Mouse (Mus musculus) forebrain, embryonic 10.5 days (tissue): Measurements from ENCODE around the gene Hpn. TPM values are rescaled to one million over a fixed set of nuclear protein-coding genes. Genes with fewer than 3 reads are reported as not detected.
A peak's percentile ranks its signal among the peaks of the same experiment; 100 is the strongest.

Experiments
- DNase-seq: peaks from one replicate; pipeline ENCODE4 v3.0.0-alpha.2; 2017; ENCODE audit warnings: low spot score; ENCODE audit errors: extremely low spot score
- H3K27ac ChIP-seq: fragments of 300-500 bp; sonication (generic); 2 replicates; pipeline ENCODE4 v1.5.1; 2016; ENCODE audit warnings: mild to moderate bottlenecking
- H3K27me3 ChIP-seq: fragments of 300-500 bp; sonication (generic); 2 replicates; pipeline ENCODE4 v1.6.1; 2016; ENCODE audit warnings: mild to moderate bottlenecking; ENCODE audit not compliant: poor library complexity, severe bottlenecking
- H3K36me3 ChIP-seq: fragments of 300-500 bp; sonication (generic); replicated peaks from 2 replicates; pipeline ENCODE4 v1.6.1; 2016; ENCODE audit warnings: mild to moderate bottlenecking, moderate library complexity
- H3K4me1 ChIP-seq: fragments of 300-500 bp; sonication (generic); 2 replicates; pipeline ENCODE4 v1.6.1; 2016
- H3K4me3 ChIP-seq: fragments of 300-500 bp; sonication (generic); 2 replicates; pipeline ENCODE4 v1.5.1; 2016; ENCODE audit warnings: mild to moderate bottlenecking, moderate library complexity
- H3K9me3 ChIP-seq: fragments of 300-500 bp; sonication (generic); 2 replicates; pipeline ENCODE4 v1.6.1; 2016; ENCODE audit warnings: mild to moderate bottlenecking, moderate library complexity
- WGBS: fragments of 180-500 bp; shearing (Covaris S2); methylation state at CpG from one replicate; pipeline ENCODE4 v1.1.7; 2016; 5-methylcytosine and 5-hydroxymethylcytosine counted together
- polyA plus RNA-seq: library from polyadenylated mRNA; unstranded; fragments of >200 nt; fragmentation: Nextera tagmentation; extraction: Ambion mirVana; gene quantifications from 2 replicates; pipeline ENCODE4 v1.2.1, GENCODE M21; 2016

The Hpn gene
- polyA plus RNA-seq, 1 experiment from 2014 or later, result 1.9 TPM

DNA sequence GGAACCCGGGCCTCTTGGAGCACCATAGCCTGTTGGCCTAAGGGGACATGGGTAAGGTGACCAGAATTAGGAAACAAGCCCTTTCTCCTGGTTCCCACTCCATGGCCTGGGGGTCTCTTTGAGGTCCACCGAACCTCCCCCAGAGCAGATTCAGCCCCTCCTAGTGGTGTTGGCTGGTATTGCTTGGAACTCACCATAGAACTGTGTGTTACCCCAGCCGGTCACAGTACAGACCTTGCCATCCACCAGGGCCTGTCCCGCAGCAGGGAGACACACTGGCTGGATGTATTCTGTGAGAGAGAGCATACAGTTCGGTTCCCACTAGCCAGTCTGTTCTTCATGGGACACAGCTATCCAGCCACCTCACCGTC, 15.5 kb downstream of the Hpn start:
- Histone ChIP-seq H3K27ac (no peak overlapping the region), H3K27me3 (no peaks in the 10 kb centered on the region), H3K4me1 (peaks cover 11% of the 10 kb centered on the region), H3K9me3 (no peaks in the 10 kb centered on the region), H3K4me3 (no peak overlapping the region), H3K36me3 (no peaks in the 10 kb centered on the region)
- 90% methylated on average over 6 of the region's 6 CpGs for WGBS
- DNase-seq, result no peak

DNA sequence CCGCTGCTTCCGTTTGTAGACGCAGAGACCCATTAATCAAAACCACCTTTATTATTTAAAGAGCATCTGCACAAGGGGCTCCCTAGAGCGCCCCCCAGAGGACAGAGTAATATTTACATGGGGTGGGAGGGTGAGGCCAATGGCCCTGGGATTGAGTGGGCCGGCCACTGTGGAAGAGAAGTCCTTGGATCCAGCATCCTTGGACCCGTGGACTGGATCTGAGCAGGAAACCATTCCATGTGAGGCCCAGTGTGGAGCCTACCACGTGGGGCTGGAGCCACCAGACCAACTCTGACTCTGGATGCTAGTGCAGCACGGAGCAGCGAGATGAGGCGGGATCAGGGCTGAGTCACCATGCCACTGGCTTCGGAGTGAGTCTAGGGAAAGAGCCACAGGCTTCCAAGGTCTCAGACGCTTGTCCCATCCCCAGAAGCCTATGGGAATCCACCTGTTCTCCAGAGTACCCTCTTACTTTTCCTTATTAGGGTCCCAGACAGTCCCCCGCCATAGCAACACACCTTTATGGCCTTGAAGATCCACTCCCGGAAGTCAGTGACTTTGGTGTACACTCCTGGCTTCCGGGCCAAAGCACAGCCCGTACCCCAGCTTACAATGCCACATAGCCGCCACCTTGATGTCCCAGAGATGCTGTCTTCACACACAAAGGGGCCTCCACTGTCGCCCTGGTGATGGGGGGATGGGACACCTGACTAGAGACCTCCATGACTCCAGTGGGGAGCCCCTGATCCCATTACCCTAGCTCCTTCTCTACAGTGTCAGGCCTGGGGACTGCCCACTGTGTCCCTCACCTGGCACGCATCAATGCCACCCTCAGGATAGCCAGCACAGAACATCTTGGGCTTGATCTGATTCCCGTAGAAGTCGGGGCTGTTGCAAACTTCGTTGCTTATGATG, 16.1 kb downstream of the Hpn start:
- no peaks in the 10 kb centered on the region for H3K27me3 ChIP-seq
- no peak overlapping the region for H3K4me3 ChIP-seq
- no peaks in the 10 kb centered on the region for H3K36me3 ChIP-seq
- WGBS, result 79% methylated on average over 22 of the region's 22 CpGs
- no peak for DNase-seq
- no peak overlapping the region for H3K27ac ChIP-seq
- no peaks in the 10 kb centered on the region for H3K9me3 ChIP-seq
- peaks cover 11% of the 10 kb centered on the region for H3K4me1 ChIP-seq

DNA sequence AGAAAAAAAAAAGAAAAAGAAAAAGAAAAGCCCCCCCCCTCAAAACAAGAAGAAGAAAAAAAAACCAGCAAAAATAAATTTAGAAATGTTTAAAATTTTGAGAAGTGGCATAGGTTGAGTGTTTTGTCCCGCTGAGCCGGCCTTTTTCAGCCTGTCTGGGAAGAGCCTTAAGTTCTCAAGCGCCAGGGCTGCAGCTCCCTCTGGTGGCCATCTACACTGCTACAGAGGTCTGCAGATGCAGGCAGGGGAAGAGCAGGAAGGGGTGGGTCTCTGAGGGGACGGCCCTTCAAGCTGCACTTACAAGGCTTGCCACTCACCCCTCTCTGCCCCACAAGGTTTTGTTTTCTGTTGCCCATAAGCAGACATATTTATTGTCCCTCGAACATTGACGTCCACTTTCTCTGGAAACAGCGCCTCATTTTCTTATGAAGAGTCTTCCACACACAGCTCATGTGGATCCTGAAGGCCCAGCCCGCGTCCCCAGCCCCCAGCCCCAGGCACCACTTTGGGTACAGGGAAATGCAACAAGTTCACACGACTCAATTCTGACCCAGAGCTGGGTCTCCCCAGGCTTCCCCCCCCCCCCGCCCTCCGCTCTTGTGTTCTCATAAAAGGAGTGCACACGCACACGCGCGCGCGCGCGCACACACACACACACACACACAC, 17.4 kb downstream of the Hpn start:
- H3K27me3 ChIP-seq, result no peaks in the 10 kb centered on the region
- 40% methylated on average over 20 of the region's 20 CpGs for WGBS
- DNase-seq, result peak; percentile 85
- H3K27ac ChIP-seq, result peak overlapping the region; percentile 66; the same call in 1 of the 2 replicates
- H3K36me3 ChIP-seq, result no peaks in the 10 kb centered on the region
- H3K4me3 ChIP-seq, result peak overlapping the region; percentile 40
- peaks cover 11% of the 10 kb centered on the region for H3K4me1 ChIP-seq
- no peaks in the 10 kb centered on the region for H3K9me3 ChIP-seq

DNA sequence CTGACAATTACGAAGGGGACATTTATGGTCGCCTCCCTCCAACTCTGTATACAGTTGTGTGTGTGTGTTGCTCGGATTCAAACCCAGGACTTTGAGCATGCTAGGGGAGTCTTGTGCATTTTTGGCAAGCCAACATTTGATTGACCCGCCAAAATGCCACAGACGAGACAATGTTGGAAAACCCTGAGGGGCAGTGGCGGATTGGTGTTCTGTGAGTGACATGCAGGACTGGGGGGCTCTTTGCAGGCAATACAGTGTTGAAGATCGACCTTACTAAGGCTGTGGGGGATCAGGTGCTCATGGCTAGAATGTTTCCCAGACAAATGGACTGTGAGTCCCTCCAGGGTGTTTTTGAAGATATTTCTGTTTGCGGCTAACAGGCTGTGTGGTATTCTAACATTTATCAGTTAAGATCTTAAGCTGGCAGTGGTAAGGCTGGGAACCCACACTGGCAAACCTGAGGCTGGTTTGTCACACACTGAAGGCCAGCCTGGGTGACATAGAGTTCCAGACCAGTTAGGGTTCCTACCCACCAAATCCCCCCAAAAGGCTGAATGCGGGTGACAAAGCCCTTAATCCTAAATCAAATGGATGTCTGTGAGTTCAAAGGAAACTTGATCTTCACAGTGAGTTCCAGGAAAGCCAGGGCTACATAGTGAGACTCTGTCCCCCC, 18.1 kb downstream of the Hpn start:
- Histone ChIP-seq H3K9me3 (no peaks in the 10 kb centered on the region), H3K27ac (no peak overlapping the region), H3K36me3 (no peaks in the 10 kb centered on the region), H3K4me3 (no peak overlapping the region), H3K4me1 (peaks cover 11% of the 10 kb centered on the region), H3K27me3 (no peaks in the 10 kb centered on the region)
- DNase-seq, result no peak
- 74% methylated on average over 9 of the region's 9 CpGs for WGBS

DNA sequence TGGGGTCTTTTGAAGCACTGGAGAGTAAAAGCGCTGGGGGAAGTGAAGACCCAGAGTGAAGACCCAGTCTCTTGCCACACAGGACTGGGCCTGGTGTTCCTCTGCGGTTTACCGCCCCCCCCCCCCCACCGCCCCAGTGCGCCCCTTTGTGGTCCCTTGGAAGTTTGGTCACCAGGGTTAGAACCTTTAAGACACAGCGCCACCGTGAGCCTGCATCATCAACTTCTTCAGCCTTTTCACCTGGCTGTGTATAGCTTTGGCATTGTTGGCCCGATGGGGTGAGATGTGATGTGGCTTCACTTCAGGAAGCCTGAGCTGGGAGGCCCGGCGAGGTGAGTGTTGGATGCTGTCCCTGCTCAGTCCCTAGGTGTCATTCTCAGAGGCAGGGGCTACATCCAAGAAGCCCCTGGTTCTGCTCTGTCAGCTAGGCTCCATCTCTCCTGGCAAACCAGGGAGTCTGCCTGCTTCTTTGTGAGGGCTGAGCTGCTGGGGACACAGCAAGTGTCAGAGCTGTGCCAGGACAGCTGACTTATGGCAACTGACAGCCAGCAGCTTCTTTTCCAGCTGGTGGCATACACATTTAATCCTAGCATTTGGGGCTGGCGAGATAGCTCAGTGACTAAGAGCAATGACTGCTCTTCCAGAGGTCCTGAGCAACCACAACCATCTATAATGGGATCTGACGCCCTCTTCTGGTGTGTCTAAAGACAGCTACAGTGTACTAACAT, 20.2 kb downstream of the Hpn start:
- Histone ChIP-seq H3K36me3 (no peaks in the 10 kb centered on the region), H3K4me1 (peaks cover 11% of the 10 kb centered on the region)
- 29% methylated on average over 12 of the region's 12 CpGs for WGBS

DNA sequence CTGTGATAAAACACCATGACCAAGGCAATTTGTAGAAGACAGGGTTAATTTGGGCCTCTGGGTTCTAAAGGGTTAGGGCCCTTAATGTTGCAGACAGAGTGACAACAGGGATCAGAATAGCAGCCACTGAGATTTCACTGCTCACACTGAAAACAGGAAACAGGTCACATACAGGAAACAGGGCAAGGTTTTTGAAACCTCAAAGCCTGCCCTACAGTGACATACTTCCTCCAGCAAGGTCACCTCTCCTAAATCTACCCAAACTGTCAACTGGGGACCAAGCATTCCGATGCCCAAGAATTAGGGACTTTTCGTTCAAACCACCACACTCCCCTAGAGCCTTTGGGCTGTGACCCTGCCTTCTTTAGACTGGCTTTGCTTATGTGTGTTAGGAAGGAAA, 25.4 kb downstream of the Hpn start:
- Histone ChIP-seq H3K27me3 (no peaks in the 10 kb centered on the region), H3K27ac (no peak overlapping the region), H3K4me3 (no peak overlapping the region), H3K36me3 (no peaks in the 10 kb centered on the region), H3K4me1 (peaks cover 12% of the 10 kb centered on the region), H3K9me3 (no peaks in the 10 kb centered on the region; the same call in 1 of the 2 replicates)
- 90% methylated on average over 2 of the region's 2 CpGs for WGBS
- DNase-seq, result no peak

More for the DNA sequence above, 20.2 kb downstream of the Hpn start:
- H3K27me3 ChIP-seq, result no peaks in the 10 kb centered on the region
- H3K4me3 ChIP-seq, result no peak overlapping the region
- no peak for DNase-seq
- H3K27ac ChIP-seq, result no peak overlapping the region
- H3K9me3 ChIP-seq, result no peaks in the 10 kb centered on the region; the same call in 1 of the 2 replicates

DNA sequence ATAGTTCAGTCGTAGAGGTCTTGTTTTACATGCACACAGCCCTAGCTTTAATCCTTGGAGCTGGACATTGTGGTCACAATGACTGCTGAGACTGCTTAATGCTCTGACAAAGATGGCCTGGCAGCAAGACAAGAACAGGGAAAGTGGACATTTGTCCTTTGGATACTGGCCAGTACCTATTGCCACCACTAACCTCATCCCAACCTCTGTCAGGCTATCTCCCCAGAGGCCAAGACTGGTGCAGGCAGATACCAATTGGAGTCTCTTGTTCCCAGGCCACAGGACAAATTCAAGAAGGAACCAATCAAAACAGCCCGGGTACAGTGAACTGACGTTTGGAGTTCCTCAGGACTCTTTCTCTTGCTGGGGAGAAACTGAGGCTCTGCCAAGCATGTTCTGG, 26.9 kb downstream of the Hpn start:
- H3K4me3 ChIP-seq, result no peak overlapping the region
- no peak for DNase-seq
- no peaks in the 10 kb centered on the region; the same call in 1 of the 2 replicates for H3K9me3 ChIP-seq
- peaks cover 27% of the 10 kb centered on the region for H3K4me1 ChIP-seq
- no peaks in the 10 kb centered on the region for H3K36me3 ChIP-seq
- no peaks in the 10 kb centered on the region for H3K27me3 ChIP-seq
- 69% methylated on average over 3 of the region's 3 CpGs for WGBS
- H3K27ac ChIP-seq, result no peak overlapping the region

DNA sequence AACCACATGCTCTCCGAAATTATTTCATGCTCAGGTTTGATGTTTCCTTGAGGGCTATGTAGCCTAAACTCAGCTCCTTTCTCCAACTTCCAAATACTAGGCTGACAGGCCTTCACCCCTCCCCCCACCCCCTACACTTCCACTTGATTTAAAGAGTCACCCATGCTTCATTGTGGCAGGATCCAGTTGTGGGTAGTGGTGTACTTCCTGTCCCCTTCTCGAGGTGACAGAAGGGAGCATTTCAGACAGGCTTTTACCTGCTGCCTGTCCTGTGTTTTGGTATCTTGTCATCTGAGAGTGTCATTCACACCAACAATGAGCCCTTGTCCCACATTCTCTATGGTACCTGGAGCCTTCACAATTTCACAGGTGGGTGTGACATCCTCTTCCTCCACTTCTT, 27.8 kb downstream of the Hpn start:
- Histone ChIP-seq H3K27me3 (no peaks in the 10 kb centered on the region), H3K9me3 (no peaks in the 10 kb centered on the region; the same call in 1 of the 2 replicates), H3K27ac (peak overlapping the region; percentile 40; the same call in 1 of the 2 replicates), H3K36me3 (no peaks in the 10 kb centered on the region), H3K4me1 (peaks cover 34% of the 10 kb centered on the region), H3K4me3 (no peak overlapping the region)
- 85% methylated on average over 2 of the region's 2 CpGs for WGBS
- no peak for DNase-seq

DNA sequence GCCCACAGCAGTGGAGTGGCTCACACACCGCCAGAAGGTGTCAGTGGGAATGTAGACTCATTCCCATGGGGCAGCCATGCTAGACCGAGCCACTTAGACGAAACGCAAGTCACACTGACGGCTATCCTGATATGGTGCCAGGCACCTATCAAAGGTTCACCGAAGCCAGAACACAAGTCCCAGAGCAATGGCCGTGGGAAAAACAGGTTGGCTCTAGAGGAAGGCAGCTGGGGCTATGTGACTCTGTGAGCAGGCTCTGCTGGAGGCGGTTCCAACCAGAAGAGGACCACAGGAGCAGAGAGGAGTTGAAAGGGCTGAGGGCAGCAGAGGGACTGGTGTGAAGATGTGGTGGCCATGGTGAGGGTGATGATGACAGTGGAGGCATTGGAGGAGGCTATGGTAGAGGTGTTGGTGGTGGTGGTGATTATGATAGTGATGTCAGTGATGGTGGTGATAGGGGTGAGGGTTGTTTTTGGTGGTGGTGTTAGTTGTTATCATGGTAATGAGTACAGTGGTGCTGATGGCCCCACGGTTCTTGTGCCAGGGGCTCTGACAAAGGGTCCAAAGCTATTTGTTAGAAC, 28.8 kb downstream of the Hpn start:
- H3K27ac ChIP-seq, result peak overlapping the region; percentile 60
- no peaks in the 10 kb centered on the region for H3K36me3 ChIP-seq
- no peaks in the 10 kb centered on the region; the same call in 1 of the 2 replicates for H3K9me3 ChIP-seq
- peaks cover 34% of the 10 kb centered on the region for H3K4me1 ChIP-seq
- H3K27me3 ChIP-seq, result no peaks in the 10 kb centered on the region
- no peak for DNase-seq
- WGBS, result 90% methylated on average over 9 of the region's 9 CpGs
- no peak overlapping the region for H3K4me3 ChIP-seq

DNA sequence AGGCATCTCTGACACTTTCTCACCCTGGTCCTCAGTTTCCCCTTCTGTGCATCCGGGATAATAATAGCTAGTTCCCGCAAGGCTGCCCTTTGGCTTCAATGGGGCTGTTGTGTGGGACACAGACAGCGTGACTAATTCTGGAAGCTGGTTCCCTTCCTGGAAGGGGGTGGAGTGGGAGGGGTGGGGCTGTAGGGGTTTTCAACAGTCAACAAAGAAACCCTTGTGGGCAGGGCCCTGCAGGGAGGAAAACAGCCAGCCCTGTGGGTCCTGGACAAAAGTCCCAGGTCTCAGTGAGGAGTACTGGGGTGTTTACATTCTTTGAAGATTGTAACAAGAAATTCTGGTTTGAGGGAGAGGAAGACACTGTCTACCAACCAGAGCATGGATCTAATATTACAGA, 29.9 kb downstream of the Hpn start:
- Histone ChIP-seq H3K4me3 (no peak overlapping the region), H3K36me3 (no peaks in the 10 kb centered on the region), H3K4me1 (peaks cover 34% of the 10 kb centered on the region), H3K9me3 (no peaks in the 10 kb centered on the region; the same call in 1 of the 2 replicates), H3K27ac (peak overlapping the region; percentile 60), H3K27me3 (no peaks in the 10 kb centered on the region)
- WGBS, result 42% methylated on average over 3 of the region's 3 CpGs
- DNase-seq, result no peak

DNA sequence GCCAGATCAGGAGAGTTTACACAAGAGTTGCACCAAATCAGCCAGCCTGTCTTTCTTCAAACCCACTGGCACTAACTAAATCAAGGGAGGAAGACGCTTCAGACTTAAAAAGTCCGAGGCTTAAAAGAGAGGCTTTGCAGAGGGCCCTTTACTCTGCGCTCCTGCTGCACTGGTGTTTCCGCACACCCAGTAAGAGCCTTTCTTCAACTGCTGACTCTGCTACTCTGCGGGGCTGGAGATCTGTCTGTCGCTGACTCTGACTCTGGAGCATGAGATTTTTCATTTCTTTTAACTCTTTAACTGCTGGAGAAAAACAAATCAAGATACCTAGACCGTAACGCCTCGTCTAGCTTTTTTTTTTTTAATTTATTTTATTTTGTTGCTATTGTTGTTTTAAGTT, 30.9 kb downstream of the Hpn start:
- Histone ChIP-seq H3K9me3 (no peaks in the 10 kb centered on the region), H3K27me3 (no peaks in the 10 kb centered on the region), H3K4me3 (no peak overlapping the region), H3K27ac (peak overlapping the region; percentile 76; the same call in 1 of the 2 replicates), H3K36me3 (no peaks in the 10 kb centered on the region), H3K4me1 (peaks cover 34% of the 10 kb centered on the region)
- 68% methylated on average over 9 of the region's 9 CpGs for WGBS
- no peak for DNase-seq
